Mouse (Mus musculus): ENCODE data around the gene Slc43a2. TPM values are rescaled to one million over a fixed set of nuclear protein-coding genes. Genes with fewer than 3 reads are reported as not detected.

The Slc43a2 gene
- polyA plus RNA-seq, 1 experiment from 2014 or later, result 6.3 TPM

GRCm38 (mm10) chr11:75568962-75569361, 37.5 kb downstream of the Slc43a2 start:
- WGBS, result 92% methylated on average over 12 of the region's 12 CpGs
- Histone ChIP-seq H3K27ac (no peak overlapping the region), H3K4me2 (replicated peaks) (no peak overlapping the region), H3K4me3 (no peak overlapping the region), H3K9ac (no peak overlapping the region), H3K9me3 (no peaks in the 10 kb centered on the region), H3K27me3 (no peaks in the 10 kb centered on the region), H3K36me3 (no peaks in the 10 kb centered on the region), H3K4me1 (peaks cover 19% of the 10 kb centered on the region)
- ATAC-seq (ENCODE audit: insufficient number of reproducible peaks, insufficient read depth, low FRiP score, low TSS enrichment), result no peak

- ATAC-seq (ENCODE audit: insufficient number of reproducible peaks, insufficient read depth, low FRiP score, low TSS enrichment), result no peak
- H3K27ac ChIP-seq, result no peak overlapping the region
- 82% methylated on average over 17 of the region's 17 CpGs for WGBS
Measured at GRCm38 (mm10) chr11:75570375-75571125, 39.1 kb downstream of the Slc43a2 start.

DNA sequence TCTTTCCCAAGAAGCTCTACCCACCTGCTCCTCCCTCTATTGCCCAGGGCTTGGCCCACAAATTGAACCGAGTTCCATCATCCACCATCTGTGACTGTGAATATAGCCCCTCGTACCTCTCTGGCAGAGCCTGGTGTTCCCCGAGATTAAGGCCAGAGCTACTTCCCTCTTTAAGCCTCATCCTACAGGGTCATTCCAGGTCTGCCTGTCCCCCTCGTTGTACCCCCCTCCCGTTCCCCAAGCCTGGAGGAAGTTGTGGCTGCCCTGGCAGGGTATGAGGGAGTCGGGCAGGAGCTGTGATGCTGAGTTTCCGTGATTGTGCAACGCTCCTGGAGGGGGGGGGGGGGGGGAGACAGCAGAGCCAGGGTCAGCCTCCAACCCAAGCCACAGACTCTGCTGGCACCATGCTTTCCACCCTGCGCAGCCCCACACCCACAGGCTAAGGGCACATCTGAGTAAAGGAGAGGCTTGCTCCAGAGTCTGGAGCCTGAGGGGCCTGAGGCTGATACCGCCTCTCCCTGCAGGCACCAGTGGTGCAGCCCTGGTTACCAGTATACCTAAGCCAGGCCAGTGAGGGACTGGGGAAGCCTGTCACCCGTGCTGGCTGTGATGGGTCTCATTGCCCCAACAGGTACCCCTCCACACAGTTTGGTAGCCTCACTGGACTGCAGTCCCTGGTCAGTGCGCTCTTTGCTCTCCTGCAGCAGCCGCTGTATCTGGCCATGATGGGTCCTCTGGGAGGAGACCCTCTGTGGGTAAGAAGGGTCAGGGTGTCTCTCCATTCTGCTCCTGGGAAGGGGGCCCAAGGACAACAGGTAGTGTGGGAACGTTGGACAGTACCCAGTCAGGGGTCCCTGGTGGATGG, 39.9 kb downstream of the Slc43a2 start:
- no peak overlapping the region for H3K4me2 ChIP-seq (replicated peaks)
- H3K9me3 ChIP-seq, result no peaks in the 10 kb centered on the region
- no peak overlapping the region for H3K4me3 ChIP-seq
- 0 out of 2 replicates have a peak overlapping the region, but pooled peaks have one; percentile 10 for H3K9ac ChIP-seq
- peaks cover 19% of the 10 kb centered on the region for H3K4me1 ChIP-seq
- no peaks in the 10 kb centered on the region for H3K27me3 ChIP-seq
- no peak for ATAC-seq (ENCODE audit: insufficient number of reproducible peaks, insufficient read depth, low FRiP score, low TSS enrichment)
- 69% methylated on average over 12 of the region's 14 CpGs for WGBS
- no peak overlapping the region for H3K27ac ChIP-seq
- no peaks in the 10 kb centered on the region for H3K36me3 ChIP-seq

More at GRCm38 (mm10) chr11:75570375-75571125, 39.1 kb downstream of the Slc43a2 start:
- H3K9ac ChIP-seq, result no peak overlapping the region
- H3K4me2 ChIP-seq (replicated peaks), result no peak overlapping the region
- no peaks in the 10 kb centered on the region for H3K36me3 ChIP-seq
- H3K4me1 ChIP-seq, result peaks cover 19% of the 10 kb centered on the region
- no peaks in the 10 kb centered on the region for H3K9me3 ChIP-seq
- no peaks in the 10 kb centered on the region for H3K27me3 ChIP-seq
- no peak overlapping the region for H3K4me3 ChIP-seq

- 19% methylated on average over 10 of the region's 10 CpGs for WGBS
- ATAC-seq (ENCODE audit: insufficient number of reproducible peaks, insufficient read depth, low FRiP score, low TSS enrichment), result no peak
- H3K27ac ChIP-seq, result peak overlapping the region; percentile 75
- peak overlapping the region; percentile 19 for H3K9ac ChIP-seq
- H3K4me2 ChIP-seq (replicated peaks), result peak overlapping the region; percentile 29
- no peak overlapping the region for H3K4me3 ChIP-seq
- H3K27me3 ChIP-seq, result no peaks in the 10 kb centered on the region
- no peaks in the 10 kb centered on the region for H3K36me3 ChIP-seq
- no peaks in the 10 kb centered on the region for H3K9me3 ChIP-seq
- peaks cover 19% of the 10 kb centered on the region for H3K4me1 ChIP-seq
Measured at GRCm38 (mm10) chr11:75572301-75572791, 40.9 kb downstream of the Slc43a2 start.

DNA sequence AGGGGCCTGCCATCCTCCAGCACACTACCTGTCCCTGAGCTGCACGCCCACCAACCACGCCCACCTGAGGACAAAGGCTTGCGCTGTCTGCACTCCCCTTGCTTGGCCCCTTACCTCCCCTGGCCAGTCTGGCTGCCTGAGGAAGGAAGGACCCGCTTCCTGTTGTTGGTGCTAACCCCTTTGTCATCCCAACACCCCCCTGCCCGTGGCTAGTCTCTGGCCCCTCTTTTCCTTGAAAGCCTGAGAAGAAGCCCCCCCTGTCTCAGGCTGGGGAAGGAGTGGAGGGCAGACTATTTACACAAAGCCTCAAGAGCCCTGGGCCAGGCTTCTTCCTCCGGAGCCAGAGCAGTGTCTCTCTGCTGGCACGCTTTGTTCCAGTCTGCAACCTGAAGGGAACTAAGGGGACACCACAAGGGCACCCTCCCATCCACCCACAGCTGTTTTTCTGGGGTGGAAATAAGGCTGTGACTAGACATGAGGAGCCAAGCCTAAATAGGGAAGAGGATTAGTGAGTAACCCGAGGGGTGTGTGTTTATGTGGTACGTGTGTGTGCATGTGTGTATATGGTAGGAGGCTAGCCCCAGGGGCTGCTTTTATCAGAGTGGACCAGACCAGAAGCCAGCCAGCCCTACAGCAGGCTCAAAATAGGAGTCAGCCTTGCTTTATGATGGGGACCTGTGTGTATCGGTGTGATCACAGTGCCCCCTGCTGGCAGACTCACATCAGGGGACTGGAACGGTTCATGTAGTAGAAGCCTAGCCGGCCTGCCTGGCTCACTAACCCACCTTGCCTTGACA, 41.6 kb downstream of the Slc43a2 start:
- 4% methylated on average over 12 of the region's 12 CpGs for WGBS
- Histone ChIP-seq H3K4me2 (replicated peaks) (peak overlapping the region; percentile 29), H3K4me3 (no peak overlapping the region), H3K4me1 (peaks cover 19% of the 10 kb centered on the region), H3K27ac (peak overlapping the region; percentile 75), H3K9me3 (no peaks in the 10 kb centered on the region), H3K9ac (peak overlapping the region; percentile 19), H3K36me3 (no peaks in the 10 kb centered on the region), H3K27me3 (no peaks in the 10 kb centered on the region)
- peak; percentile 84 for ATAC-seq (ENCODE audit: insufficient number of reproducible peaks, insufficient read depth, low FRiP score, low TSS enrichment)

- H3K9me3 ChIP-seq, result no peaks in the 10 kb centered on the region
- ATAC-seq (ENCODE audit: insufficient number of reproducible peaks, insufficient read depth, low FRiP score, low TSS enrichment), result no peak
- H3K4me3 ChIP-seq, result no peak overlapping the region
Measured at GRCm38 (mm10) chr11:75574378-75575123, 43.1 kb downstream of the Slc43a2 start.

DNA sequence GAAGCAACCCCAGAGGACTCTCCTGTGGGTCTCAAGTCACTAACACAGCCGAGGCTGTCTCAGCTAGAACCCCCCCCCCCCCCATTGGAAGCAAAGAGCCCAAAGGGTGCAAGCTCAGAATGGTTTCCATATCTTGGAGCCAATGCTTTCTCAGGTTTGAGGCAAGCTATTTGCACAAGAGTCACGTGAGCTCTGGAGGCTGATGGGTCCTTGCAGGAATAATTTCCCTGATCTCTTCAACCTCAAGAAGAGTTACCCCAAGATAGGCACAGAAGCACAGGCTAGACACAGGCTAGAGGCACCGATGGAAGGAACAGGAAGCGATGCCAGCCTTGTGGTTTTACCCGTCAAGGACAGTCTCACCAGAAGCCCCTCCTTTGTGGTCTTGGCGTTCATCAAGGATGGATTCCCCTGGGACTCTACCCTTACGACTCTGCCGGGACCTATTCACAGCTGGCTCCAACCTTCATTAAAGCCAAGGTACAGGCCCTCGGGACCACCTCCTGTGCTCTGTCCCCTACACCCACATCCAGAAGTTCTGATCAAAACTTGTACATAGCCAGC, 44.1 kb downstream of the Slc43a2 start:
- H3K4me3 ChIP-seq, result no peak overlapping the region
- H3K4me1 ChIP-seq, result peaks cover 19% of the 10 kb centered on the region
- WGBS, result 75% methylated on average over 9 of the region's 9 CpGs

More at GRCm38 (mm10) chr11:75574378-75575123, 43.1 kb downstream of the Slc43a2 start:
- Histone ChIP-seq H3K27ac (no peak overlapping the region), H3K4me2 (replicated peaks) (no peak overlapping the region), H3K9ac (no peak overlapping the region), H3K4me1 (peaks cover 19% of the 10 kb centered on the region), H3K27me3 (no peaks in the 10 kb centered on the region), H3K36me3 (no peaks in the 10 kb centered on the region)
- WGBS, result 83% methylated on average over 5 of the region's 5 CpGs

DNA sequence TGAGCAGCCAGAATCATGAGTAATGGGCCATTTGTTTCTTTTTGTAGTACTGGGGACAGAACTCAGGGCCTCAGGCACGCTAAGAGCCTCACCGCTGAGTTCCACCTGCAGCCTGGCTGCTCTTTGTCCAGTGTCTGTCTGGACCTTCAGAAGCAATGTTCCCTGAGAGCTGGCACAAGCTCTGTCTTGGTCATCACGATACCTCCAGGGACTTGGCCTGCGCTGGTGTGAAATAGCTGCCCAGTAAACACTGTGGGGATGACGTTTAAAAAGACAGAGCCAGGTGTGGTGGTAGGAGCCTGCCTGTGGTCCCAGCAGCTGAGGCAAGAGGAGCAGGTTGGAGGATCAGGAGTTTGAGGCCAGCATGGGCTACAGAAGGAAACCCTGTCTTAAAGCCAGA, 47.1 kb downstream of the Slc43a2 start:
- H3K9ac ChIP-seq, result no peak overlapping the region
- H3K4me2 ChIP-seq (replicated peaks), result no peak overlapping the region
- H3K4me3 ChIP-seq, result no peak overlapping the region
- no peaks in the 10 kb centered on the region for H3K36me3 ChIP-seq
- 78% methylated on average over 5 of the region's 5 CpGs for WGBS
- no peak overlapping the region for H3K27ac ChIP-seq
- ATAC-seq (ENCODE audit: insufficient number of reproducible peaks, insufficient read depth, low FRiP score, low TSS enrichment), result no peak
- H3K27me3 ChIP-seq, result no peaks in the 10 kb centered on the region
- H3K4me1 ChIP-seq, result no peaks in the 10 kb centered on the region
- H3K9me3 ChIP-seq, result no peaks in the 10 kb centered on the region

More for the DNA sequence above, 44.1 kb downstream of the Slc43a2 start:
- H3K27ac ChIP-seq, result no peak overlapping the region
- no peaks in the 10 kb centered on the region for H3K36me3 ChIP-seq
- H3K9ac ChIP-seq, result no peak overlapping the region
- no peaks in the 10 kb centered on the region for H3K9me3 ChIP-seq
- no peak overlapping the region for H3K4me2 ChIP-seq (replicated peaks)
- no peak for ATAC-seq (ENCODE audit: insufficient number of reproducible peaks, insufficient read depth, low FRiP score, low TSS enrichment)
- H3K27me3 ChIP-seq, result no peaks in the 10 kb centered on the region

- Histone ChIP-seq H3K36me3 (no peaks in the 10 kb centered on the region), H3K4me2 (replicated peaks) (no peak overlapping the region), H3K27ac (no peak overlapping the region), H3K27me3 (no peaks in the 10 kb centered on the region), H3K4me3 (no peak overlapping the region), H3K4me1 (no peaks in the 10 kb centered on the region), H3K9ac (no peak overlapping the region), H3K9me3 (no peaks in the 10 kb centered on the region)
- ATAC-seq (ENCODE audit: insufficient number of reproducible peaks, insufficient read depth, low FRiP score, low TSS enrichment), result no peak
- WGBS, result 92% methylated on average over 7 of the region's 7 CpGs
Measured at GRCm38 (mm10) chr11:75581495-75582149, 50.1 kb downstream of the Slc43a2 start.

- WGBS, result 73% methylated on average over 2 of the region's 2 CpGs
- no peak overlapping the region for H3K4me2 ChIP-seq (replicated peaks)
- no peak overlapping the region for H3K4me3 ChIP-seq
- ATAC-seq (ENCODE audit: insufficient number of reproducible peaks, insufficient read depth, low FRiP score, low TSS enrichment), result no peak
- no peak overlapping the region for H3K9ac ChIP-seq
- peaks cover under 1% of the 10 kb centered on the region for H3K4me1 ChIP-seq
- no peaks in the 10 kb centered on the region for H3K27me3 ChIP-seq
- H3K27ac ChIP-seq, result no peak overlapping the region
- no peaks in the 10 kb centered on the region for H3K36me3 ChIP-seq
- H3K9me3 ChIP-seq, result no peaks in the 10 kb centered on the region
Measured at GRCm38 (mm10) chr11:75583521-75583920, 52.0 kb downstream of the Slc43a2 start.

Data from embryonic facial prominence, embryonic 12.5 days (tissue).